Mouse (Mus musculus) gastrocnemius, adult 2 months (tissue): ENCODE data around the gene Tgif1. TPM values are rescaled to one million over a fixed set of nuclear protein-coding genes. Genes with fewer than 3 reads are reported as not detected.
"Not testable (repeated sequence)": the region's sequence is repeated elsewhere in the genome, so short reads cannot be mapped to it uniquely, and the experiment has no call there.

Source experiments
- DNase-seq: peaks from one replicate; pipeline ENCODE4 v3.0.0; 2022
- H3K27ac ChIP-seq: fragments of 200-600 bp; 2 replicates; pipeline ENCODE4 v1.8.1; 2022; ENCODE audit warnings: mild to moderate bottlenecking
- H3K4me3 ChIP-seq: fragments of 200-600 bp; 2 replicates; pipeline ENCODE4 v1.8.1; 2022; ENCODE audit warnings: mild to moderate bottlenecking, moderate library complexity
- CTCF ChIP-seq: fragments of 200-600 bp; IDR thresholded peaks from 2 replicates; pipeline ENCODE4 v1.8.1; 2022; ENCODE audit warnings: antibody characterized with exemption, mild to moderate bottlenecking, moderate library complexity
- intact Hi-C: fragments of 180-260 bp; cut with DNase I; formaldehyde crosslinking; loops from one replicate; pipeline ENCODE4 v1.15.1; 2025
- total RNA-seq, 2 experiments: library from RNA; stranded (reverse); gene quantifications; 2 replicates each; pipeline ENCODE4 v1.2.3; 2021

Tgif1 gene
- total RNA-seq, 2 experiments from 2014 or later, result 3.1 to 8.5 TPM

DNA sequence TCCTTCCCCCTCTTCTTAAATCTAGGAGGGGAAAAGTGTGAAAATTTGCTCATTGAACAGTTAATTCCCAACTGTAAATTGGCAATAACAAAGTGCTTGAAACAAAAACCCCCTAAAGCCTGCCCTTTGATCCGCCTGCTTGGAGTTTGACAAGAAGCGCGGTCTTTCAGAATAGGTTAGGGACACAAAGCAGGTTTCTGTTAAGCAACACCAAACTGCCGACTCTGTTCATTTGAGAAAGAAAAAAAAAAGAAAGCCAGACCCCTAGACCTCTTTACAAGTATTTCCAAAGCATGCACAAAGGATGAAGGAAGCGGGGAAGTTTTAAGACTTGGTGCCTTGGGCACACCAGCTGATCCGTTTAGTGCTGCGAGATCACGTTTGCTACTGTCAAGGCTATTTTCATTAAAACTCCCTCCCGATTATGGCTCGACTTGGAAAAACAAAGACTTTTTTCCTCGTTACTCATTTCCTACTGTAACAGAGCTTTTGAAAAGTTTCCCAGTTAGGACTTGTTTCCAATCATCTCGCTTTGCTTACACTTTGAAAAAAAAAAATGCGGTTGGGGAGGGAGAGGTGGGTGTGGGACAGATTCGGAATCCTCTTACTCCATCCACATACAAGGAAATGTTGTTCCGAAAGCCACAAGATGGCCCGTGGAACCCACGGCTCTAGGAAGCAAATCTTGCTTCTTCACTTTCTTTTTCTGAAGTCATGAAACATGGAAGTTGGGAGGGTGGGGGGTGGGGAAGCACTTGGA is 5.4 kb downstream of the Tgif1 start:
- TF ChIP-seq CTCF, result no peak
- no peak for DNase-seq
- peak overlapping the region; percentile 94 for H3K4me3 ChIP-seq
- peak overlapping the region; percentile 90 for H3K27ac ChIP-seq
- intact Hi-C loops, result loop anchor here (1.0 to 5.0 kb wide), 4 partner anchors 64 to 349 kb away; no protein-coding TSS in a partner anchor

DNA sequence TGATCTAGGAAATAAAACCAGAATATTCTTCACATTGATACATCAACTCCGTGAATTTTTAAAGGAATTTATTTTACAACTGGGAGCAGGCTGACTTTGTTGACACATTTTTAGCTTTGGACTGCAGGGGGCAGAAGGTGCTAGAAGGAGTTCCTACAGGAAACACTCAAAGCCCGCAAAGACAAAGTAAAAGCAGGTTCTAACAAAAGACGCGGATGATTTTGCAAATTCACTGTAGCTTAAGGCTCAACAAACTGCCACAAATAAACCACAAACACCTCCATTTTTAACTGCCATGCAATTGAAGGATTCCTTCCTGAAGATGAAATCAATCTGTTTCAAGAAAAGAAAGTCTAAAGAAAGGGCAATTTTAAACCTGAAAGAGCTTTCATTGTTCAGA is 6.3 kb downstream of the Tgif1 start:
- Histone ChIP-seq H3K4me3 (peak overlapping the region; percentile 94), H3K27ac (peak overlapping the region; percentile 90; the same call in 1 of the 2 replicates)
- peak; percentile 52 for DNase-seq
- peak; percentile 72 for TF ChIP-seq CTCF
- intact Hi-C loops, result loop anchor here (5.0 kb wide), 3 partner anchors 65 to 350 kb away; no protein-coding TSS in a partner anchor

DNA sequence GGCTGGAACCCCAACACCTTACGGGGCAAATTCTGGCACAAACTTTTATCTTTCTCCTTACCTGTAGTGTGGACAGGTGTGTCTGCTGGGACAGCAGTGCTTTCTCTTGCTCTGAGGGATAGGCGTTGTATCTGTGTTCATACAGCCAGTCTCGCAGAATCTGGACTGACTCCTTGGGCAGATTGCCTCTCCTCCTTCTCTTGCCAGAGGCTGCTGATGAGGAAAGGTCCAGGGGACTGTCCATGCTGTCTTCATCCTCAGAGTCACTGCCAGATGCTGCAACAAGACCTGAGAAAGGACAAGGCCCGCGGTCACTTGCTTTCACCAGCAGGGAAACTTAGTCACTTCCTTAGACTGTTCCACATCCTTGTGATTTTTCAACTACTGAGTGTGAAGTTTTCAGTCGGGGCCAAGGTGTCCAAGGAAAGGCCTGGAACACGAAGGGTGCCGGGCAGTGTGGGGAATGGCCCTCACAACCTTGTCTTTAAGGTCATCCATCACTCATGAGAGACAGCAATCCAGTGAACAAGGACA is 7.2 kb downstream of the Tgif1 start:
- peak overlapping the region; percentile 90; the same call in 1 of the 2 replicates for H3K27ac ChIP-seq
- H3K4me3 ChIP-seq, result no peak overlapping the region
- peak; percentile 39 for DNase-seq
- TF ChIP-seq CTCF, result no peak
- intact Hi-C loops, result loop anchor here (5.0 kb wide), 3 partner anchors 66 to 351 kb away; no protein-coding TSS in a partner anchor

- intact Hi-C loops, result loop anchor here (5.0 kb wide), 3 partner anchors 67 to 352 kb away; no protein-coding TSS in a partner anchor
- Histone ChIP-seq H3K27ac (peak overlapping the region; percentile 90; the same call in 1 of the 2 replicates), H3K4me3 (no peak overlapping the region)
- TF ChIP-seq CTCF, result no peak
- DNase-seq, result no peak
These were observed 7.8 kb downstream of the Tgif1 start for GRCm38 (mm10) chr17:70845543-70845942.

DNA sequence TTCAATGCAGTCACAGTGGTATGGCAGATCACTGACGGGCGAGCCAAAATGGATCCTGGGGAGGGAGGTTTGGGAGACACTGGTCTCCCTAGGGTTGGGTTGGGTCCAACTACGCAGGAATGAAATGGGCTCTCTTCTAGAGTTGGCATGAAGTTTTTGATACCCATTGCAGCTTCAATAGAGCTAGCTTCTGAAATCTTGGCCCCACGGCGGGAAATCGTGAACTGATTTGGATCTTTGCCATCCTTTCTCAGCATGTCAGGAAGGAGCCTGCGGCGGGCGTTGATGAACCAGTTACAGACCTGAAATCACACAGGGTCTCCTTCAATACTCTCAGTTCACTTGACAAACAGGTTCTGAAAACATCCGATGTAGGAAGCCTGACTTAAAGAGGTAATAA is 8.4 kb downstream of the Tgif1 start:
- intact Hi-C loops, result loop anchor here (5.0 kb wide), 3 partner anchors 67 to 352 kb away; no protein-coding TSS in a partner anchor
- H3K4me3 ChIP-seq, result no peak overlapping the region
- peak overlapping the region; percentile 40; the same call in 1 of the 2 replicates for H3K27ac ChIP-seq
- no peak for TF ChIP-seq CTCF
- no peak for DNase-seq

DNA sequence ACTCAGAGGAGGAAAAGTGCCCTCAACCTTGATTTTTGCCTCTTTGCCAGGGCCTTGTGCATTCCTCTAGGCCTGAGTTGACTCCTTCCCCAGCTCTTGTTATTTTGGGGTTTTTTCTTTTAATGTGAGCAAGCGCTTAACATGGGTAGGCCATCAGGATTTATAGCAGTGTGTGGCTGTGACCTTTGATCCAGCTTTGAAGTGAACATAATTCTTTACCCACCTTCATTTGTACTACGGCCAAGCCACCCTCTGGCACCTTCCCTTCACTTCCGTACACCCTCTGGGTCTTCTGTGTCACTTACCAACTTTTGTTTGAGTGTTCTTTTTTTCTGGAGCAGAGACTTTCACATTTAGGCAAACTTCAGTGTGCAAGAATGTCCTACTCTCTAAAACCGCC is 10.1 kb downstream of the Tgif1 start:
- Histone ChIP-seq H3K4me3 (no peak overlapping the region), H3K27ac (no peak overlapping the region)
- no peak for TF ChIP-seq CTCF
- DNase-seq, result no peak
- intact Hi-C loops, result no loop called here

GRCm38 (mm10) chr17:70838533-70838932 is 14.8 kb downstream of the Tgif1 start:
- DNase-seq, result no peak
- no peak for TF ChIP-seq CTCF
- intact Hi-C loops, result no loop called here
- Histone ChIP-seq H3K4me3 (no peak overlapping the region), H3K27ac (no peak overlapping the region)

GRCm38 (mm10) chr17:70838031-70838430 is 15.3 kb downstream of the Tgif1 start:
- no peak overlapping the region for H3K4me3 ChIP-seq

GRCm38 (mm10) chr17:70837474-70837873 is 15.9 kb downstream of the Tgif1 start:
- intact Hi-C loops, DNase-seq, H3K4me3 ChIP-seq, H3K27ac ChIP-seq: not testable (repeated sequence)

More at GRCm38 (mm10) chr17:70838031-70838430, 15.3 kb downstream of the Tgif1 start:
- no peak overlapping the region for H3K27ac ChIP-seq
- DNase-seq, result no peak
- intact Hi-C loops, result no loop called here
- no peak for TF ChIP-seq CTCF

GRCm38 (mm10) chr17:70836820-70837219 is 16.5 kb downstream of the Tgif1 start:
- intact Hi-C loops, result no loop called here
- H3K27ac ChIP-seq, result no peak overlapping the region
- no peak for TF ChIP-seq CTCF
- no peak overlapping the region for H3K4me3 ChIP-seq
- no peak for DNase-seq

GRCm38 (mm10) chr17:70835071-70835790 is 18.1 kb downstream of the Tgif1 start:
- Histone ChIP-seq H3K4me3 (peak overlapping the region; percentile 68), H3K27ac (peak overlapping the region; percentile 75)
- no peak for TF ChIP-seq CTCF
- intact Hi-C loops, result no loop called here
- DNase-seq, result no peak

DNA sequence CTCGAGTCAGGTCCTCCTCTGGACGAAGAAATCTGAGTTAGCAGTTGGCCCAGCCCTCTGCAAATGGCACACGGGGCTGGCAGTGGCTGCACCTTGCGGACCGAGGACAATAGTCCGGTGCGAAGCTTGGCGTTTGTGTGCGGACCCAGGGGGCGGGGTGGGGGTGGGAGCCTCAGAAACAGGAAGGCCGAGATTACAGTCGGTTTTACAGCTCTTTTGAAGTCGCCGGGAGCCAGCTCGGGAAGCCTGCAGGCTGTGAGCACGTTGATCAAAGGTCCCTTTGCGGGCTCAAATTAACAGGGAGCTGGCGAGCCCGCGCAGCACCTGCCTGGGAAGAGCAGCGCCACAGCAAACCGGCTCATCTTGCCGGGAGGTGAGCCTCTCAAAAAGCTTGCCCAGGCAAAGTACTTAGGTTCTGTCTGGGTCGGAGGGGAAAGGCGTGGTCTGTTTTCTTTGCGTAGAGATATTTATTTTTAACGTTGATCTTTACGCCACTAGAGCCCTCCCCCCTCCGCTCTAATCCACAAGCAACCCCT is 18.8 kb downstream of the Tgif1 start:
- Histone ChIP-seq H3K27ac (peak overlapping the region; percentile 75), H3K4me3 (peak overlapping the region; percentile 68)
- peak; percentile 8; the same call in 1 of the 2 replicates for TF ChIP-seq CTCF
- peak; percentile 51 for DNase-seq
- intact Hi-C loops, result no loop called here
